Mouse (Mus musculus) T-cell, adult 2 months (primary cell): ENCODE data around the gene Crk.

ENCODE experiments used
- DNase-seq: peaks from one replicate; pipeline ENCODE4 v3.0.0; 2022; ENCODE audit warnings: low spot score

Gene Crk

DNA sequence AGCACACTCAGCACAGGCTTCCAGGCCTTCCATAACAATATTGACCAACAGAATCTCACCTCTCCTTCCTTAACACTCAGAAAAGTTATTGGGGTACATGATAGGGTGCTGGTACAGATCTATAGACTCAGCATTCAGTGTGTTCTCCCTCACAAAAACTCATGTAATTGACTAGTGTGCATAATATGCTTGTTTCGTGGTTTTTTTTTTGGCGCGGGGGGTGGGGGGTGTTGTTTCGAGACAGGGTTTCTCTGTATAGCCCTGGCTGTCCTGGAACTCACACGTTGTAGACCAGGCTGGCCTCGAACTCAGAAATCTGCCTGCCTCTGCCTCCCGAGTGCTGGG, 59.4 kb downstream of the Crk start:
- DNase-seq = no peak

DNA sequence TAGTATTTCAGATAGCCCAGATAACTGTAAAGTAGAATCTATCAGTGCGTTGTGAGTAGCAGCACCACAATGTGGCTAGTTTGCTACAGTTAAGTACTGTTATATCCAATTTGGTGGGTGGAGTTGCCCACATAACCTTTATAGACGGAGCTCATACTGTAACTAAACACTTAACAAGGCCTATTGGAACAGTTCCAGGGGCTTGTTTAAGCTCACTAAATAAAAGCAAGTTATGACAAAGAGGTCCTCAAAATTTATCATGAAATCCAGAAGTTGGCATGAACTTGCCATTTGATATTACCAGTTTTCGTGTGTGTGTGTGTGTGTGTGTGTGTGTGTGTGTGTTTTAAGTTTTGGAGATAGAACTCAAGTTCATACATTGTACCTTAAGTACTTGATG, 61.1 kb downstream of the Crk start:
- DNase-seq = no peak

DNA sequence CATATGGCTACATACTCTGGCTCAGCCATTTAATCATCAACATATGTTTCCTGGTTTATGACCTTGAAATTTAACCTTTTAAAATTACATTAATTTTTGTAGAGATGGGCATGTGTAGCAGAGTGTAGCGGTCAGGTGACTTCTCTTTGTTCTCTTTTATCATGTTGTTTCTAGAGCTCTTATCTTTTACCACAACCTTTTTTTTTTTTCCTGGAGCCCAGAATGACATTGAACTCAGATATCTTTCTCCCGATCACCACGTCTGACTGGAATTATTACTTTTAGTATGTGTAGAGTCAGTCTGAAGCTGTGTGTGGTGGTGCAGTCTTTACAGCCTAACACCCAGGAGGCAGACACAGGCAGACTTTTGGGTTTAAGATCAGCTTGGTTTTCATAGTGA, 62.6 kb downstream of the Crk start:
- DNase-seq = no peak

DNA sequence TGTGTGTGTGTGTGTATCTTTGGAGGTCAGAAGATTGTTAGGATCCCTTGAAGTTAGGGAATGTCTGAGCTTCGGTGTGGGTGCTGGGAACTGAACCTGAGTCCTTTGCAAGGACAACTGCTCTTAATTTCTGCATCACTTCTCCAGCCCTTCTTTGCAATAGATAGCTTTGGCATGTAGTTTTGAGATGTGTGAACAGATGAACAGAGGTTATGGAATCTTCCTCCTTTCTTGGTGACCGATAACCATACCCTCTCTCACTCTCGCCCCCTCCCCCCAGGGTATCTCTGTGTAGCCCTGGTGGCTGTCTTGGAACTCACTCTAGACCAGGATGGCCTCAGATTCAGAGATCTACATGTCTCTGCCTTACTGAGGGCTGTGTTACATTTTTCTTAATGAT, 65.7 kb downstream of the Crk start:
- DNase-seq = no peak

DNA sequence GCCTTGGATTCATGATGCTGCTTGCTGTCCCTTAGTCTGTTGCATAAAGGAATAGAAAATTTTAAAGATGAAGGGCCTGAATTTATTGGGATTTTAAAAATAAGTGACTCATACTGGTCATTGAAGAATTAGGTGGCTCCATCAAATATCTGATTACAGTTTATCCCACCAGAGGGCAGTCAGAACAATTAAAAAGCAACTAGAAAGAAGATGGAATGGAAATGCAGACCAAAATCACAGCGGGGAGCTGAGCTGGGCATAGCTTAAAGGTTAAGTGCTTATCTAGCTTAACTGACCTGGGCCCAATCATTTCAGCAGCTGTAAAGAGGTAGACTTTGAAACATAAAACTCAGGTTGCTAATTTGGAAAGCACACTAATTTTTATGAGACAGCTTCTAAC, 71.5 kb downstream of the Crk start:
- no peak for DNase-seq

DNA sequence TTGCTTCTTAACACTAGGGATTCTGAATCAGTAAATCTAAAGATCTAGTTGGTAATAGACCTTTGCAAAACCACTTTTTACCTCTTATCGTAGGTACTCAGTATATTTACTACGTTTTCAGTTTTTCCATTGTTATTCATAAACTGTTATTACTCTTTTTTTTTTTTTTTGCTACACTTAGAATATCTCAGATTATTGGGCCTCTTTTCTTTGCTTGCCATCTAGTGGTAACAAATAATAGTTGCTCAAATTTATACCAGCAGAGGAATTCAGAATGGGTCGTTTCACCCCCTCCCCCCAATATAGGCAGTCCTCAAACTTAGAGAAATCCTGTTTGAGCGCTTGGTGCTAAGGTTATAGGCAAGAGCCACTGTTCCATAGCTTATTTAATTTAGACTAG, 72.0 kb downstream of the Crk start:
- no peak for DNase-seq
